Mouse (Mus musculus): ENCODE data around the gene Heatr5b.

GRCm38 (mm10) chr17:78882401-78883112, 47.4 kb upstream of the Heatr5b start, which contains the start of gene Eif2ak2:
- no peak for TF ChIP-seq USF1 (IDR thresholded peaks at IDR 0.05; ENCODE audit: low read depth, low read length)
- peak; percentile 83 for TF ChIP-seq POLR2A (IDR thresholded peaks at IDR 0.05; ENCODE audit: control insufficient read depth in 1 of 2, insufficient read depth in 1 of 2, low read depth in 1 of 2, low read length in 2 of 2, poor library complexity in 1 of 2)
- TF ChIP-seq MXI1 (IDR thresholded peaks at IDR 0.05; ENCODE audit: low read depth, low read length), result peak; percentile 38; the same call in 1 of the 2 replicates
- no peak for TF ChIP-seq CTCF (IDR thresholded peaks at IDR 0.05 in 2 of 3, conservative IDR thresholded peaks at IDR 0.05 in 1 of 3; ENCODE audit: control insufficient read depth in 1 of 3, insufficient read depth in 1 of 3, low read depth in 2 of 3, low read length in 3 of 3, poor library complexity in 1 of 3, severe bottlenecking in 1 of 3)
- TF ChIP-seq ZC3H11A (IDR thresholded peaks at IDR 0.05; ENCODE audit: low read depth, low read length), result no peak
- TF ChIP-seq ZKSCAN1 (IDR thresholded peaks at IDR 0.05; ENCODE audit: low read depth, low read length), result no peak
- TF ChIP-seq BHLHE40 (IDR thresholded peaks at IDR 0.05; ENCODE audit: borderline replicate concordance, low read depth, low read length), result no peak
- no peak for TF ChIP-seq KAT2A (conservative IDR thresholded peaks at IDR 0.05; ENCODE audit: low read depth, low read length)
- TF ChIP-seq ETS1 (IDR thresholded peaks at IDR 0.05; ENCODE audit: low read depth, low read length), result 0 out of 2 replicates have a peak, but pooled peaks have one; percentile 12
- no peak for TF ChIP-seq EP300 (IDR thresholded peaks at IDR 0.05; ENCODE audit: low read depth in 1 of 2, low read length in 2 of 2)
- TF ChIP-seq SIN3A (IDR thresholded peaks at IDR 0.05; ENCODE audit: low read length), result no peak; the same call in none of the 2 replicates
- TF ChIP-seq E2F4 (IDR thresholded peaks at IDR 0.05; ENCODE audit: borderline replicate concordance, low read depth, low read length), result no peak
- no peak for TF ChIP-seq POLR2AphosphoS5 (IDR thresholded peaks at IDR 0.05; ENCODE audit: borderline replicate concordance, low read depth, low read length)

Measured in MEL (cell line).